ENCODE assay signal across 8 mouse cellular contexts in genomic region chr6:50109757-50110378, GRCm38 (mm10). TPM values are rescaled to one million over a fixed set of nuclear protein-coding genes. Genes with fewer than 3 reads are reported as not detected.
A peak's percentile ranks its signal among the peaks of the same experiment; 100 is the strongest.
DNase-seq lines count a peak whose midpoint lies in the region; ATAC-seq and TF ChIP-seq lines count a peak whose summit lies in the region.

Gene Mpp6 (plus strand): TSS chr6:50110241.

- H3K4me3 ChIP-seq in bone marrow macrophage, adult 2 months (ENCODE audit: insufficient read depth, low read length) = peak within 1 kb of the TSS; percentile 100
- peak within 1 kb of the TSS; percentile 86 for H3K4me3 ChIP-seq in heart, embryonic 10.5 days
- H3K4me3 ChIP-seq in kidney, embryonic 15.5 days (replicated peaks) = peak within 1 kb of the TSS; percentile 91
- H3K4me3 ChIP-seq in liver, embryonic 11.5 days (ENCODE audit: low read depth, low read length) = peak within 1 kb of the TSS; percentile 91
- H3K4me3 ChIP-seq in myocyte = peak within 1 kb of the TSS; percentile 57

- no peaks in the 10 kb centered on the region for H3K9me3 ChIP-seq in heart, embryonic 10.5 days
- H3K9me3 ChIP-seq in kidney, embryonic 15.5 days (replicated peaks) = no peaks in the 10 kb centered on the region
- no peaks in the 10 kb centered on the region for H3K9me3 ChIP-seq in liver, embryonic 11.5 days (ENCODE audit: control insufficient read depth, low read length)

- peak within 1 kb of the TSS; percentile 92 for H3ac ChIP-seq in myocyte (ENCODE audit: control insufficient read depth, insufficient read length)

- H3K27me3 ChIP-seq in heart, embryonic 10.5 days (ENCODE audit: insufficient read depth, poor library complexity, severe bottlenecking) = peaks cover 9% of the 10 kb centered on the region; the same call in 1 of the 2 replicates
- no peaks in the 10 kb centered on the region for H3K27me3 ChIP-seq in kidney, embryonic 15.5 days
- H3K27me3 ChIP-seq in liver, embryonic 11.5 days (replicated peaks; ENCODE audit: control insufficient read depth, insufficient read depth, low read length) = peaks cover 6% of the 10 kb centered on the region
- H3K27me3 ChIP-seq in myocyte (ENCODE audit: control insufficient read depth, insufficient read depth, insufficient read length) = peaks cover 11% of the 10 kb centered on the region

- H3K4me2 ChIP-seq in kidney, embryonic 15.5 days = peak within 1 kb of the TSS; percentile 88
- H3K4me2 ChIP-seq in liver, embryonic 11.5 days = peak within 1 kb of the TSS; percentile 91
- peak within 1 kb of the TSS; percentile 91 for H3K4me2 ChIP-seq in myocyte (ENCODE audit: low read depth)

- peaks cover 9% of the 10 kb centered on the region for H3K79me2 ChIP-seq in myocyte (ENCODE audit: control insufficient read depth, insufficient read depth)

- peak; percentile 85 for DNase-seq in B cell, adult 2 months
- peak; percentile 95 for DNase-seq in heart, embryonic 10.5 days (ENCODE audit: low spot score)
- DNase-seq in liver, embryonic 11.5 days (ENCODE audit: low spot score) = peak; percentile 89
- peak; percentile 79 to 88 for DNase-seq in spleen, postnatal 4 days (ENCODE audit: low spot score in 2 of 2)

- peaks cover 5% of the 10 kb centered on the region for H3K4me1 ChIP-seq in bone marrow macrophage, adult 2 months (ENCODE audit: control insufficient read depth, insufficient read depth, low read length)
- peaks cover 11% of the 10 kb centered on the region for H3K4me1 ChIP-seq in heart, embryonic 10.5 days
- peaks cover 23% of the 10 kb centered on the region for H3K4me1 ChIP-seq in kidney, embryonic 15.5 days
- H3K4me1 ChIP-seq in liver, embryonic 11.5 days (replicated peaks; ENCODE audit: control insufficient read depth, insufficient read depth, low read length) = peaks cover 11% of the 10 kb centered on the region

- WGBS in heart, embryonic 10.5 days = 3% methylated on average over 63 of the region's 74 CpGs
- WGBS in kidney, embryonic 15.5 days = 0% methylated on average over 63 of the region's 74 CpGs
- WGBS in liver, embryonic 11.5 days = under 1% methylated on average over 67 of the region's 74 CpGs

- 0 out of 2 replicates have a peak, but pooled peaks have one; percentile 8 for TF ChIP-seq CTCF in bone marrow macrophage, adult 2 months (IDR thresholded peaks at IDR 0.05; ENCODE audit: low read depth, low read length)

- peak within 1 kb of the TSS; percentile 38 for H3K27ac ChIP-seq in bone marrow macrophage, adult 2 months (ENCODE audit: insufficient read depth, low read depth, low read length)
- H3K27ac ChIP-seq in heart, embryonic 10.5 days = peak within 1 kb of the TSS; percentile 95
- H3K27ac ChIP-seq in kidney, embryonic 15.5 days = peak within 1 kb of the TSS; percentile 93
- H3K27ac ChIP-seq in liver, embryonic 11.5 days (ENCODE audit: low read depth, low read length) = peak within 1 kb of the TSS; percentile 80

- no peak for ATAC-seq in erythroblast, adult 5-6 weeks (replicated peaks; ENCODE audit: low FRiP score, poor library complexity, severe bottlenecking)
- peak; percentile 94 for ATAC-seq in kidney, embryonic 15.5 days (replicated peaks; ENCODE audit: low FRiP score)
- peak; percentile 88 for ATAC-seq in liver, embryonic 11.5 days (replicated peaks; ENCODE audit: low FRiP score)

- H3K36me3 ChIP-seq in heart, embryonic 10.5 days = no peaks in the 10 kb centered on the region
- H3K36me3 ChIP-seq in kidney, embryonic 15.5 days = no peaks in the 10 kb centered on the region
- H3K36me3 ChIP-seq in liver, embryonic 11.5 days (ENCODE audit: control insufficient read depth, insufficient read depth, low read length) = no peaks in the 10 kb centered on the region
- H3K36me3 ChIP-seq in myocyte (ENCODE audit: control insufficient read depth, insufficient read depth) = no peaks in the 10 kb centered on the region

- no peak for TF ChIP-seq POLR2A in bone marrow macrophage, adult 2 months (IDR thresholded peaks at IDR 0.05; ENCODE audit: borderline replicate concordance, low read depth, low read length)
- TF ChIP-seq POLR2A in myocyte (IDR thresholded peaks at IDR 0.05; ENCODE audit: insufficient read length, low read depth) = peak; percentile 62

- peak within 1 kb of the TSS; percentile 93 for H3K9ac ChIP-seq in kidney, embryonic 15.5 days
- H3K9ac ChIP-seq in liver, embryonic 11.5 days (ENCODE audit: low read depth, low read length) = peak within 1 kb of the TSS; percentile 92

TF ChIP-seq in myocyte, 11 proteins besides CTCF, POLR2A, EP300 and RAD21:
- TF ChIP-seq TCF12 (IDR thresholded peaks at IDR 0.05; ENCODE audit: insufficient read depth, poor library complexity, severe bottlenecking) = no peak
- TF ChIP-seq CEBPB (IDR thresholded peaks at IDR 0.05; ENCODE audit: insufficient read depth, poor library complexity, severe bottlenecking) = no peak
- TF ChIP-seq E2F4 (IDR thresholded peaks at IDR 0.05; ENCODE audit: insufficient read depth) = no peak
- TF ChIP-seq MYOG (IDR thresholded peaks at IDR 0.05; ENCODE audit: control insufficient read depth in 1 of 3, insufficient read depth in 1 of 3, insufficient read length in 2 of 3, low read depth in 2 of 3) = peak in 1 of 3 experiments; percentile 44
- TF ChIP-seq TCF3 (IDR thresholded peaks at IDR 0.05; ENCODE audit: insufficient read length, low read depth) = no peak
- no peak for TF ChIP-seq MAX (IDR thresholded peaks at IDR 0.05; ENCODE audit: low read depth)
- no peak for TF ChIP-seq SRF (IDR thresholded peaks at IDR 0.05; ENCODE audit: control insufficient read depth, insufficient read length, low read depth)
- no peak for TF ChIP-seq POLR2AphosphoS2 (IDR thresholded peaks at IDR 0.05; ENCODE audit: insufficient read length, low read depth)
- TF ChIP-seq MYOD1 (IDR thresholded peaks at IDR 0.05; ENCODE audit: control insufficient read depth in 1 of 3, insufficient read length in 2 of 3, low read depth in 2 of 3) = peak in 1 of 3 experiments; percentile 1
- no peak for TF ChIP-seq REST (IDR thresholded peaks at IDR 0.05; ENCODE audit: insufficient read depth, insufficient read length)
- no peak for TF ChIP-seq USF1 (IDR thresholded peaks at IDR 0.05; ENCODE audit: low read depth)
TF ChIP-seq in myocyte: peak in this region for 2.

RNA-seq across cellular contexts. Expression of gene Mpp6, which starts in this region (rescaled TPM):
- polyA plus RNA-seq in bone marrow macrophage, adult 2 months (2012; ENCODE audit: insufficient read depth, insufficient read length, missing spikeins) = 43.8 and 45.7 TPM in 2 replicates
- 24.7 and 25.4 TPM in 2 replicates for total RNA-seq in erythroblast, adult 5-6 weeks (2015; ENCODE audit: low replicate concordance)
- 29.3 and 41.7 TPM in 2 replicates for total RNA-seq in erythroblast, adult 5-6 weeks (2017; ENCODE audit: low replicate concordance)
- polyA plus RNA-seq in heart, embryonic 10.5 days (2016; fragmentation: Nextera tagmentation; extraction: Ambion mirVana) = 53.1 and 69.9 TPM in 2 replicates
- 98.9 and 104 TPM in 2 replicates for polyA plus RNA-seq in kidney, embryonic 15.5 days (2015; fragmentation: Nextera tagmentation; extraction: Ambion mirVana)
- 78.1 and 79.0 TPM in 2 replicates for polyA plus RNA-seq in liver, embryonic 11.5 days (2014; fragmentation: Nextera tagmentation; extraction: Ambion mirVana)
- polyA plus RNA-seq in myocyte (2012; fragmentation: generic; extraction: Trizol) = 17.2 TPM

Comparison
In these comparisons a context has a peak if more than half of its experiments do, and no peak if none do; other contexts are left out.
1. H3K27ac ChIP-seq: peak in every context shown above with its lines; median percentile 95 in heart, embryonic 10.5 days; 93 in kidney, embryonic 15.5 days; 80 in liver, embryonic 11.5 days; 38 in bone marrow macrophage, adult 2 months.